Comparison of ENCODE assay signal across 9 mouse cellular contexts in genomic region chr3:102135389-102136113, GRCm38 (mm10). TPM values are rescaled to one million over a fixed set of nuclear protein-coding genes. Genes with fewer than 3 reads are reported as not detected.
DNase-seq lines count a peak whose midpoint lies in the region; ATAC-seq and TF ChIP-seq lines count a peak whose summit lies in the region.
"Had no signal": no experiment of that assay in that cellular context is flagged by ENCODE, and none has a peak within 500 bp of the region (broad histone marks: within the 10 kb centered on the region; RNA-seq: fewer than 3 reads in every experiment).

No protein-coding gene starts in this region.

- WGBS in hindbrain, embryonic 13.5 days, result 22% methylated on average over 10 of the region's 10 CpGs
- 21% methylated on average over 10 of the region's 10 CpGs for WGBS in hindbrain, embryonic 14.5 days
- 12% methylated on average over 10 of the region's 10 CpGs for WGBS in kidney, postnatal 0 days

- peaks cover 27% of the 10 kb centered on the region for H3K4me1 ChIP-seq in hindbrain, embryonic 13.5 days (replicated peaks)
- peaks cover 6% of the 10 kb centered on the region for H3K4me1 ChIP-seq in hindbrain, embryonic 14.5 days (replicated peaks; ENCODE audit: control insufficient read depth, insufficient read depth, low read length)
- H3K4me1 ChIP-seq in kidney, postnatal 0 days (replicated peaks; ENCODE audit: insufficient read depth, low read length), result peaks cover 11% of the 10 kb centered on the region

- H3K36me3 ChIP-seq in hindbrain, embryonic 13.5 days, result no peaks in the 10 kb centered on the region
- H3K36me3 ChIP-seq in hindbrain, embryonic 14.5 days (replicated peaks; ENCODE audit: control insufficient read depth, insufficient read depth), result no peaks in the 10 kb centered on the region
- H3K36me3 ChIP-seq in kidney, postnatal 0 days (ENCODE audit: insufficient read depth, low read length), result no peaks in the 10 kb centered on the region

- no peak for TF ChIP-seq CTCF in kidney, postnatal 0 days (IDR thresholded peaks at IDR 0.05; ENCODE audit: low read depth)

- ATAC-seq in hindbrain, embryonic 13.5 days (ENCODE audit: low FRiP score), result no peak
- ATAC-seq in hindbrain, embryonic 14.5 days (ENCODE audit: low FRiP score), result no peak
- peak; percentile 59; the same call in 1 of the 2 replicates for ATAC-seq in kidney, postnatal 0 days (replicated peaks; ENCODE audit: low FRiP score, low read depth)

- H3K9ac ChIP-seq in hindbrain, embryonic 13.5 days, result peak overlapping the region; percentile 31; the same call in 1 of the 2 replicates
- H3K9ac ChIP-seq in hindbrain, embryonic 14.5 days, result no peak overlapping the region
- no peak overlapping the region for H3K9ac ChIP-seq in kidney, postnatal 0 days (ENCODE audit: low read depth, low read length)

- H3K27ac ChIP-seq in hindbrain, embryonic 13.5 days, result no peak overlapping the region
- no peak overlapping the region for H3K27ac ChIP-seq in hindbrain, embryonic 14.5 days
- H3K27ac ChIP-seq in kidney, postnatal 0 days, result peak overlapping the region; percentile 48

- H3K4me2 ChIP-seq in hindbrain, embryonic 13.5 days, result no peak overlapping the region
- H3K4me2 ChIP-seq in hindbrain, embryonic 14.5 days (replicated peaks), result no peak overlapping the region
- H3K4me2 ChIP-seq in kidney, postnatal 0 days (ENCODE audit: low read length), result no peak overlapping the region
- H3K4me2 ChIP-seq: midbrain, embryonic 11.5 days had no signal

- no peaks in the 10 kb centered on the region for H3K27me3 ChIP-seq in hindbrain, embryonic 13.5 days
- no peaks in the 10 kb centered on the region for H3K27me3 ChIP-seq in hindbrain, embryonic 14.5 days (ENCODE audit: control insufficient read depth, insufficient read depth, low read length)
- H3K27me3 ChIP-seq in kidney, postnatal 0 days (ENCODE audit: insufficient read depth, low read length), result no peaks in the 10 kb centered on the region

- H3K9me3 ChIP-seq in hindbrain, embryonic 13.5 days, result no peaks in the 10 kb centered on the region
- no peaks in the 10 kb centered on the region for H3K9me3 ChIP-seq in hindbrain, embryonic 14.5 days (ENCODE audit: control insufficient read depth, low read length)
- H3K9me3 ChIP-seq in kidney, postnatal 0 days (replicated peaks; ENCODE audit: low read length), result no peaks in the 10 kb centered on the region

- H3K4me3 ChIP-seq in hindbrain, embryonic 13.5 days, result no peak overlapping the region
- no peak overlapping the region for H3K4me3 ChIP-seq in hindbrain, embryonic 14.5 days (replicated peaks; ENCODE audit: low read length)
- no peak overlapping the region for H3K4me3 ChIP-seq in kidney, postnatal 0 days (replicated peaks; ENCODE audit: low read depth, low read length)

- no peak for DNase-seq in hindbrain, embryonic 14.5 days (ENCODE audit: low spot score)
- peak; percentile 37 for DNase-seq in embryo, embryonic 11 days
- peak; percentile 68 for DNase-seq in kidney, postnatal 0 days (ENCODE audit: low spot score)
- peak; percentile 42 to 60 for DNase-seq in lung, postnatal 4 days
- no peak for DNase-seq in right cerebral cortex, postnatal 4 days
- no peak for DNase-seq in frontal cortex, postnatal 25 days (ENCODE audit: low spot score in 2 of 2)
- DNase-seq in thymus, postnatal 36 days, result no peak

RNA-seq across cellular contexts. Expression of gene Casq2, which starts 49.3 kb away (rescaled TPM):
- polyA plus RNA-seq in hindbrain, embryonic 13.5 days (2015; fragmentation: Nextera tagmentation; extraction: Ambion mirVana), result 0.97 and 1.1 TPM in 2 replicates
- 0.16 and 0.32 TPM in 2 replicates for polyA plus RNA-seq in hindbrain, embryonic 14.5 days (2014; fragmentation: Nextera tagmentation; extraction: Ambion mirVana)
- 0.41 and 0.47 TPM in 2 replicates for polyA plus RNA-seq in kidney, postnatal 0 days (2015; fragmentation: Nextera tagmentation; extraction: Ambion mirVana)
- polyA plus RNA-seq: midbrain, embryonic 11.5 days had no signal

Comparison
In these comparisons a context has a peak if more than half of its experiments do, and no peak if none do; other contexts are left out.
1. DNase-seq: peak in embryo, embryonic 11 days (single experiment), kidney, postnatal 0 days (single experiment) and lung, postnatal 4 days (2 of 2); none in hindbrain, embryonic 14.5 days (single experiment), right cerebral cortex, postnatal 4 days (single experiment), frontal cortex, postnatal 25 days (0 of 2) and thymus, postnatal 36 days (0 of 2).